In the genomic region with DNA sequence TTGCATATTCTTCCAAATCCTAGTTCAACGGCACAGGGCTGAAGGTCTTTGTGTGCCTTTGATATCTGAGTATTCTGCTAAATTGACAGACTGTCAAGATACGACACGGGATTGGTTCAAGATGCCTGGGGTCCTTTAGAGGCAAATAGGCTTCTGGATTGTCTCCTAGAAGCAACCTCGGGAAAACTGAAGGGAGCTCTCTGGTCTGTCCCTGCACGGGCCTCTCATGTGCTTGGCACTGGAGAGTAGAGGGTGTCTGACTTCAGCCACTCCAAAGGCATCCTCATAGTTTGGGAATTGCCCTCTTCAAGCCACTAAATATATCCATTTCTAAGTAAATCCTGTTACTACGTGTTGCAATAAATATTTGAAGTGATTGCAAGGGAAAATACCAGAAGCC, we compare ENCODE assay signal across 24 mouse cellular contexts.
DNase-seq lines count a peak whose midpoint lies in the region; ATAC-seq and TF ChIP-seq lines count a peak whose summit lies in the region.
"Had no signal": no experiment of that assay in that cellular context is flagged by ENCODE, and none has a peak within 500 bp of the region (broad histone marks: within the 10 kb centered on the region; RNA-seq: fewer than 3 reads in every experiment).

No protein-coding gene starts in this region.

- peak overlapping the region; percentile 53; the same call in 1 of the 2 replicates for H3K27ac ChIP-seq in kidney, adult 2 months (ENCODE audit: insufficient read depth, low read depth, low read length)
- no peak overlapping the region for H3K27ac ChIP-seq in kidney, embryonic 16.5 days (ENCODE audit: low read length)
- H3K27ac ChIP-seq in lung, postnatal 0 days (ENCODE audit: low read length) = no peak overlapping the region
- H3K27ac ChIP-seq in embryonic fibroblast, embryonic 13.5 days (ENCODE audit: insufficient read depth, low read length) = peak overlapping the region; percentile 19; the same call in 1 of the 2 replicates
- H3K27ac ChIP-seq: embryonic facial prominence, embryonic 15.5 days; forebrain, embryonic 12.5 days; hindbrain, embryonic 10.5 days; hindbrain, embryonic 14.5 days; intestine, embryonic 15.5 days had no signal

- peak; percentile 91 for DNase-seq in heart, adult 11 months
- DNase-seq in heart, postnatal 14 days = no peak
- DNase-seq in kidney, adult 2 months = no peak
- peak; percentile 61 for DNase-seq in lung, postnatal 0 days (ENCODE audit: low spot score)
- DNase-seq in lung, adult 2 months = no peak
- DNase-seq in adrenal gland, adult 8-10 months = no peak
- DNase-seq: adrenal gland, postnatal 25 days; cerebellum, adult 11 months; cerebellum, adult 8-10 months; cerebellum, postnatal 14 days; embryo, embryonic 11 days; gastrocnemius, postnatal 25 days; heart, postnatal 10 days had no signal

- no peaks in the 10 kb centered on the region for H3K36me3 ChIP-seq in kidney, adult 2 months (ENCODE audit: control insufficient read depth, insufficient read depth, low read length)
- H3K36me3 ChIP-seq in kidney, embryonic 16.5 days (ENCODE audit: insufficient read depth, low read length) = no peaks in the 10 kb centered on the region
- no peaks in the 10 kb centered on the region for H3K36me3 ChIP-seq in lung, postnatal 0 days (ENCODE audit: insufficient read depth, low read length)
- H3K36me3 ChIP-seq: embryonic facial prominence, embryonic 15.5 days; forebrain, embryonic 12.5 days; hindbrain, embryonic 10.5 days; intestine, embryonic 15.5 days had no signal

- H3K4me1 ChIP-seq in kidney, adult 2 months (ENCODE audit: control insufficient read depth, insufficient read depth, low read length) = no peaks in the 10 kb centered on the region
- no peaks in the 10 kb centered on the region for H3K4me1 ChIP-seq in kidney, embryonic 16.5 days (ENCODE audit: insufficient read depth, low read length)
- H3K4me1 ChIP-seq in lung, postnatal 0 days (ENCODE audit: insufficient read depth, low read depth, low read length) = no peaks in the 10 kb centered on the region
- no peaks in the 10 kb centered on the region for H3K4me1 ChIP-seq in lung, adult 2 months (ENCODE audit: control insufficient read depth, insufficient read depth, low read length)
- no peaks in the 10 kb centered on the region; the same call in 1 of the 2 replicates for H3K4me1 ChIP-seq in embryonic fibroblast, embryonic 13.5 days (ENCODE audit: control insufficient read depth, insufficient read depth, low read length)
- H3K4me1 ChIP-seq: forebrain, embryonic 12.5 days; hindbrain, embryonic 10.5 days; intestine, embryonic 15.5 days had no signal

- no peak for TF ChIP-seq CTCF in kidney, adult 2 months (conservative IDR thresholded peaks at IDR 0.05; ENCODE audit: insufficient read depth, insufficient read length, low read depth, low read length)
- TF ChIP-seq CTCF in lung, postnatal 0 days (IDR thresholded peaks at IDR 0.05) = no peak
- no peak for TF ChIP-seq CTCF in lung, adult 2 months (IDR thresholded peaks at IDR 0.05; ENCODE audit: insufficient read depth, low read length)
- TF ChIP-seq CTCF in embryonic fibroblast, embryonic 13.5 days (IDR thresholded peaks at IDR 0.05; ENCODE audit: borderline replicate concordance, insufficient read depth, low read length) = no peak

- intact Hi-C loops in heart, postnatal 14 days (cut with DNase I) = loop anchor here (2.0 kb wide), 1 partner anchor 19 kb away; no protein-coding TSS in a partner anchor

- H3K4me3 ChIP-seq in kidney, adult 2 months (ENCODE audit: insufficient read depth, low read depth, low read length) = no peak overlapping the region
- no peak overlapping the region for H3K4me3 ChIP-seq in kidney, embryonic 16.5 days (ENCODE audit: low read length)
- H3K4me3 ChIP-seq in lung, postnatal 0 days (ENCODE audit: low read depth, low read length) = no peak overlapping the region
- no peak overlapping the region for H3K4me3 ChIP-seq in lung, adult 2 months (replicated peaks; ENCODE audit: extremely low read depth, low read depth, low read length)
- H3K4me3 ChIP-seq in embryonic fibroblast, embryonic 13.5 days (ENCODE audit: insufficient read depth, low read length) = no peak overlapping the region
- H3K4me3 ChIP-seq: embryonic facial prominence, embryonic 15.5 days; forebrain, embryonic 12.5 days; hindbrain, embryonic 10.5 days; intestine, embryonic 15.5 days had no signal

- H3K27me3 ChIP-seq in kidney, adult 2 months (replicated peaks; ENCODE audit: control insufficient read depth, insufficient read depth, low read length) = no peaks in the 10 kb centered on the region
- no peaks in the 10 kb centered on the region for H3K27me3 ChIP-seq in kidney, embryonic 16.5 days (ENCODE audit: insufficient read depth, low read length)
- H3K27me3 ChIP-seq in lung, postnatal 0 days (replicated peaks; ENCODE audit: insufficient read depth, low read length) = no peaks in the 10 kb centered on the region
- H3K27me3 ChIP-seq: embryonic facial prominence, embryonic 15.5 days; forebrain, embryonic 12.5 days; intestine, embryonic 15.5 days had no signal

- H3K9ac ChIP-seq in kidney, embryonic 16.5 days (replicated peaks; ENCODE audit: low read length) = no peak overlapping the region
- no peak overlapping the region for H3K9ac ChIP-seq in lung, postnatal 0 days (replicated peaks; ENCODE audit: low read depth)
- H3K9ac ChIP-seq: embryonic facial prominence, embryonic 15.5 days; forebrain, embryonic 12.5 days; hindbrain, embryonic 14.5 days; intestine, embryonic 15.5 days had no signal

- no peaks in the 10 kb centered on the region for H3K9me3 ChIP-seq in kidney, embryonic 16.5 days (ENCODE audit: low read length)
- no peaks in the 10 kb centered on the region for H3K9me3 ChIP-seq in lung, postnatal 0 days (ENCODE audit: low read length)
- H3K9me3 ChIP-seq: embryonic facial prominence, embryonic 15.5 days; forebrain, embryonic 12.5 days; hindbrain, embryonic 10.5 days; intestine, embryonic 15.5 days had no signal

- WGBS in kidney, adult 2 months = 66% methylated on average over 6 of the region's 6 CpGs
- 69% methylated on average over 6 of the region's 6 CpGs for WGBS in kidney, embryonic 16.5 days
- WGBS in lung, postnatal 0 days = 51% methylated on average over 6 of the region's 6 CpGs
- 57% methylated on average over 6 of the region's 6 CpGs for WGBS in lung, adult 2 months

- no peak overlapping the region for H3K4me2 ChIP-seq in kidney, embryonic 16.5 days (replicated peaks; ENCODE audit: low read depth, low read length)
- H3K4me2 ChIP-seq in lung, postnatal 0 days (replicated peaks; ENCODE audit: low read depth, low read length) = no peak overlapping the region
- H3K4me2 ChIP-seq: embryonic facial prominence, embryonic 15.5 days; forebrain, embryonic 12.5 days; heart, embryonic 11.5 days; hindbrain, embryonic 14.5 days; intestine, embryonic 15.5 days had no signal

- TF ChIP-seq POLR2A in kidney, adult 2 months (IDR thresholded peaks at IDR 0.05; ENCODE audit: low read depth, low read length) = no peak
- TF ChIP-seq POLR2A in lung, adult 2 months (IDR thresholded peaks at IDR 0.05; ENCODE audit: borderline replicate concordance, extremely low read depth, low read depth, low read length) = no peak
- TF ChIP-seq POLR2A in embryonic fibroblast, embryonic 13.5 days (IDR thresholded peaks at IDR 0.05; ENCODE audit: low read depth, low read length) = no peak

- TF ChIP-seq EP300 in lung, postnatal 0 days (IDR thresholded peaks at IDR 0.05) = no peak

- ATAC-seq in kidney, embryonic 16.5 days (ENCODE audit: low FRiP score, low TSS enrichment) = no peak
- ATAC-seq in lung, postnatal 0 days = peak; percentile 28; the same call in 1 of the 2 replicates
- ATAC-seq: activated CD4-positive, CD25-positive, alpha-beta regulatory T cell, adult 4 months; forebrain, embryonic 16.5 days; intestine, embryonic 15.5 days; Patski had no signal

Comparison
In these comparisons a context has a peak if more than half of its experiments do, and no peak if none do; other contexts are left out.
1. DNase-seq: peak in heart, adult 11 months (single experiment) and lung, postnatal 0 days (single experiment); none in heart, postnatal 14 days (0 of 2), kidney, adult 2 months (single experiment), lung, adult 2 months (single experiment) and adrenal gland, adult 8-10 months (single experiment).
2. H3K27ac ChIP-seq: peak in kidney, adult 2 months (single experiment) and embryonic fibroblast, embryonic 13.5 days (single experiment); none in kidney, embryonic 16.5 days (single experiment) and lung, postnatal 0 days (single experiment).